Mouse (Mus musculus) limb, embryonic 15.5 days (tissue): Measurements from ENCODE around the gene 2410137M14Rik. TPM values are rescaled to one million over a fixed set of nuclear protein-coding genes. Genes with fewer than 3 reads are reported as not detected.
A peak's percentile ranks its signal among the peaks of the same experiment; 100 is the strongest.
"Not testable (repeated sequence)": the region's sequence is repeated elsewhere in the genome, so short reads cannot be mapped to it uniquely, and the experiment has no call there.

Experiments used
- ATAC-seq: fragments of 200-750 bp; cut with Nextera tagmentation; 2 replicates; pipeline ENCODE4 v1.8.0; 2017; ENCODE audit warnings: low read depth, moderate TSS enrichment; ENCODE audit not compliant: insufficient number of reproducible peaks, low FRiP score, low TSS enrichment
- H3K27ac ChIP-seq: fragments of 300-500 bp; sonication (generic); 2 replicates; pipeline ENCODE4 v1.5.1; 2015; ENCODE audit warnings: moderate library complexity, mild to moderate bottlenecking, inconsistent platforms
- H3K27me3 ChIP-seq: fragments of 300-500 bp; sonication (generic); 2 replicates; pipeline ENCODE4 v1.6.1; 2015; ENCODE audit warnings: inconsistent platforms
- H3K36me3 ChIP-seq: fragments of 300-500 bp; sonication (generic); 2 replicates; pipeline ENCODE4 v1.6.1; 2015; ENCODE audit warnings: inconsistent platforms
- H3K4me1 ChIP-seq: fragments of 300-500 bp; sonication (generic); 2 replicates; pipeline ENCODE4 v1.6.1; 2015; ENCODE audit warnings: inconsistent platforms
- H3K4me2 ChIP-seq: fragments of 300-500 bp; sonication (generic); 2 replicates; pipeline ENCODE4 v1.6.1; 2015; ENCODE audit warnings: mild to moderate bottlenecking, inconsistent platforms
- H3K4me3 ChIP-seq: fragments of 300-500 bp; sonication (generic); 2 replicates; pipeline ENCODE4 v1.5.1; 2015; ENCODE audit warnings: mild to moderate bottlenecking, inconsistent platforms
- H3K9ac ChIP-seq: fragments of 300-500 bp; sonication (generic); 2 replicates; pipeline ENCODE4 v1.6.1; 2015; ENCODE audit warnings: inconsistent platforms
- H3K9me3 ChIP-seq: fragments of 300-500 bp; sonication (generic); 2 replicates; pipeline ENCODE4 v1.6.1; 2016; ENCODE audit warnings: inconsistent platforms
- WGBS: fragments of 180-500 bp; shearing (Covaris S2); methylation state at CpG from one replicate; pipeline ENCODE4 v1.1.7; 2015; 5-methylcytosine and 5-hydroxymethylcytosine counted together
- polyA plus RNA-seq: library from polyadenylated mRNA; unstranded; fragments of >200 nt; fragmentation: Nextera tagmentation; extraction: Ambion mirVana; gene quantifications from 2 replicates; pipeline ENCODE4 v1.2.1, GENCODE M21; 2015

Gene 2410137M14Rik
- 0.18 and 0.21 TPM in 2 replicates for polyA plus RNA-seq

DNA sequence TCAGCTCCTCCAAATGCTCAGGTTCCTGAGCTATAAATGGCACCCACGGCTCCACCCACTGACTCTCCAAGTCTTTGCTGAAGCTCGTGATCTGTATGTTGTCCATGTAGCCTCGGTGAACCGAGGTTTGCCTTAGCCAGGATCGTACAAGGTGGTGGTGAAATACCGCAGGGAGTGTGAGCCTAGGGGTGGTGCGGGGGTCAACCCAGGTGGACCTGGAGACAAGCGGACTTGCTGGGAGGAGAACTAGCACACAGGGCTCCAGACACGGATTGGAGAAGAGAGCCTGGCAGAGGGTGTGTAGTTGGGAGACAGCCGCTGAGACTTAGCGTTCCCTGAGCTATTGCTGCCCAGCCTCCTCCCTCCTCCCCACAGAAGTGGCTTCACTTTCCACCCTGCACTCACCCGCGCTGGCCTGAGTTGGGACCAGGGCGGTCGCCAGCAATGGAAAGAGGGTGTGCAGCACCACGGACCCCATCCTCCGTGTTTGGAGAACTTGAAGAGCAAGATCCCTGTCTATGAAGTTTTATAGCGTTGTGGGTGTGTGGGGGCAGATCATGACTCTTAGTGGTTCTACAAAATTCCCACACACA lies at the start of gene 2410137M14Rik:
TSS of gene 2410137M14Rik (minus strand) at position 17 of the 593 bp plus-strand sequence.
- H3K27me3 ChIP-seq: 0 out of 2 replicates have a peak, but pooled peaks cover under 1% of the 10 kb centered on the region
- no peak within 1 kb of the TSS for H3K9ac ChIP-seq
- WGBS: 8% methylated on average over 18 of the region's 18 CpGs
- 0 out of 2 replicates have a peak within 1 kb of the TSS, but pooled peaks have one; percentile 4 for H3K4me3 ChIP-seq
- H3K27ac ChIP-seq: no peak within 1 kb of the TSS
- ATAC-seq: no peak
- H3K36me3 ChIP-seq: no peaks in the 10 kb centered on the region
- H3K4me2 ChIP-seq: peak within 1 kb of the TSS; percentile 34
- H3K9me3 ChIP-seq: no peaks in the 10 kb centered on the region
- H3K4me1 ChIP-seq: 0 out of 2 replicates have a peak, but pooled peaks cover 5% of the 10 kb centered on the region

GRCm38 (mm10) chr17:37029162-37029561 lies 48.1 kb upstream of the 2410137M14Rik start:
- no peaks in the 10 kb centered on the region for H3K27me3 ChIP-seq
- no peaks in the 10 kb centered on the region for H3K36me3 ChIP-seq
- 57% methylated on average over 7 of the region's 8 CpGs for WGBS
- no peak for ATAC-seq
- H3K4me3 ChIP-seq: peak overlapping the region; percentile 54
- H3K4me2 ChIP-seq: peak overlapping the region; percentile 47
- no peaks in the 10 kb centered on the region for H3K9me3 ChIP-seq
- peak overlapping the region; percentile 94 for H3K27ac ChIP-seq
- H3K4me1 ChIP-seq: no peaks in the 10 kb centered on the region
- H3K9ac ChIP-seq: peak overlapping the region; percentile 39; the same call in 1 of the 2 replicates

DNA sequence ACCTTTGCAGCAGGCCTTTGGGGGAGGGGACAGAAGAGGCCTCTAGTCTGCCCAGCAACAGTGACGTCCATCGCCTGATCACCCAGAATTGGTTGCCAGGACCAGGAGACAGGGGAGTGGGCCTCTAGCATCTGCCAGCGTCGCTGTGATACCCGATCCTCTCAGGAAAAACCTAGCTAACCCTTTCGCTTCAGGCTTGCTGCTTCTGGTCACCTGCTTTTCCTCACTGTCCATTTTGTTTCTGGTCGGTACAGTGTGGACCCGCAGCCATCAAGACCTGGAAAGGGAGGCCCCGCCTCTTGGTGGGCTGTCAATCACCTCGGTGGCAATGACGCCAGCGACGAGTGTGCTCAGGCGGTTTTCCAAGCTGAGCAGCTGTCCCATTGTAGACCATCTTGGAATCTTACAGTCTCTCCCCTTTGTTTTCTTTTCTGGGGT lies 47.7 kb upstream of the 2410137M14Rik start:
- peak; percentile 98 for ATAC-seq
- Histone ChIP-seq H3K9ac (peak overlapping the region; percentile 39), H3K9me3 (no peaks in the 10 kb centered on the region), H3K27me3 (no peaks in the 10 kb centered on the region), H3K4me2 (peak overlapping the region; percentile 47), H3K27ac (peak overlapping the region; percentile 94), H3K4me3 (peak overlapping the region; percentile 54), H3K36me3 (no peaks in the 10 kb centered on the region), H3K4me1 (no peaks in the 10 kb centered on the region)
- under 1% methylated on average over 14 of the region's 14 CpGs for WGBS

DNA sequence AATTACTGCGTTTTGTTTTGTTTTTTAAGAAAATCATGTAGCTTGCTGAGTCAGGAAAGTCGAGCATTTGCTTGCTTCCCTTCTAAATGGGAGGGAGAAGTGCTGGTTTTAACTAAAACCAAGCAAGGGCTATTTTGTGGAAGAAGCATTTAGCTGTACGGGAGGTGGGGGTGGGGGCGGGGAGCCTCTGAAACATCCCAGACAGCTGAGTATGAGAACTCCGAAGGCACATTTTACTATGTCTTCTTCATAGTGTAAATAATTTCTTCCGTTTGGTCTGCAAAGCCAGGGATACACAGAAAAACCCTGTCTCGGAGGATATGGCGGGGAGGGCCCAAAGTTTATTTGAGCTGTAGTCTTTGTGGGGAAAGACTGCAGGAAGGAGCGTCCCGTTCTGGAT lies 47.2 kb upstream of the 2410137M14Rik start:
- peak overlapping the region; percentile 94 for H3K27ac ChIP-seq
- H3K36me3 ChIP-seq: no peaks in the 10 kb centered on the region
- H3K27me3 ChIP-seq: no peaks in the 10 kb centered on the region
- H3K9ac ChIP-seq: no peak overlapping the region
- no peaks in the 10 kb centered on the region for H3K4me1 ChIP-seq
- no peaks in the 10 kb centered on the region for H3K9me3 ChIP-seq
- no peak for ATAC-seq
- H3K4me2 ChIP-seq: peak overlapping the region; percentile 47
- 3% methylated on average over 10 of the region's 10 CpGs for WGBS
- peak overlapping the region; percentile 54 for H3K4me3 ChIP-seq

GRCm38 (mm10) chr17:37027486-37027885 lies 46.4 kb upstream of the 2410137M14Rik start:
- 97% methylated on average over 4 of the region's 4 CpGs for WGBS
- Histone ChIP-seq H3K4me2 (no peak overlapping the region), H3K4me1 (no peaks in the 10 kb centered on the region), H3K27me3 (no peaks in the 10 kb centered on the region), H3K9ac (no peak overlapping the region), H3K9me3 (no peaks in the 10 kb centered on the region), H3K27ac (peak overlapping the region; percentile 94; the same call in 1 of the 2 replicates), H3K4me3 (no peak overlapping the region), H3K36me3 (no peaks in the 10 kb centered on the region)
- no peak for ATAC-seq

DNA sequence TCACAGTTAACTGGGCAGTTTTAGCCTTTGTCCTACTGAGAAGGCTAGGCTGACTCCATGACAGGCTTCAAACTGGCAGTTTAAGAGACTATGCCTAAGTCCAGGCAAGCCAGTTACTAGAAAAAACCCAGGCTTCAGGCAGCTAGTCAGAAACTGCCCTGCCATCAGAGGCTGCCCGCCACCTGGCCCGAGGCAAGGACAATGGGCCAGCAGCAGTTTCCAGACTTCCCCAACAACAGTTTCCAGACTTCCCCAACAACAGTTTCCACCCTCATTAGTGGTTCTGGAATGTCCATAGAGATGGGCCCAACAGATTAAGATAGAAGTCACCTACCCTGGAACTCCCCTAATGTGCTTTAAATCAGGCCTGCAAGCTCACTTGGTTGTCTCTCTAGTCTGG lies 45.4 kb upstream of the 2410137M14Rik start:
- H3K4me2 ChIP-seq: no peak overlapping the region
- no peak overlapping the region for H3K27ac ChIP-seq
- H3K4me3 ChIP-seq: no peak overlapping the region
- no peak for ATAC-seq
- no peaks in the 10 kb centered on the region for H3K9me3 ChIP-seq
- no peak overlapping the region for H3K9ac ChIP-seq
- no peaks in the 10 kb centered on the region for H3K36me3 ChIP-seq
- 85% methylated on average over 2 of the region's 2 CpGs for WGBS
- H3K27me3 ChIP-seq: no peaks in the 10 kb centered on the region
- no peaks in the 10 kb centered on the region for H3K4me1 ChIP-seq

DNA sequence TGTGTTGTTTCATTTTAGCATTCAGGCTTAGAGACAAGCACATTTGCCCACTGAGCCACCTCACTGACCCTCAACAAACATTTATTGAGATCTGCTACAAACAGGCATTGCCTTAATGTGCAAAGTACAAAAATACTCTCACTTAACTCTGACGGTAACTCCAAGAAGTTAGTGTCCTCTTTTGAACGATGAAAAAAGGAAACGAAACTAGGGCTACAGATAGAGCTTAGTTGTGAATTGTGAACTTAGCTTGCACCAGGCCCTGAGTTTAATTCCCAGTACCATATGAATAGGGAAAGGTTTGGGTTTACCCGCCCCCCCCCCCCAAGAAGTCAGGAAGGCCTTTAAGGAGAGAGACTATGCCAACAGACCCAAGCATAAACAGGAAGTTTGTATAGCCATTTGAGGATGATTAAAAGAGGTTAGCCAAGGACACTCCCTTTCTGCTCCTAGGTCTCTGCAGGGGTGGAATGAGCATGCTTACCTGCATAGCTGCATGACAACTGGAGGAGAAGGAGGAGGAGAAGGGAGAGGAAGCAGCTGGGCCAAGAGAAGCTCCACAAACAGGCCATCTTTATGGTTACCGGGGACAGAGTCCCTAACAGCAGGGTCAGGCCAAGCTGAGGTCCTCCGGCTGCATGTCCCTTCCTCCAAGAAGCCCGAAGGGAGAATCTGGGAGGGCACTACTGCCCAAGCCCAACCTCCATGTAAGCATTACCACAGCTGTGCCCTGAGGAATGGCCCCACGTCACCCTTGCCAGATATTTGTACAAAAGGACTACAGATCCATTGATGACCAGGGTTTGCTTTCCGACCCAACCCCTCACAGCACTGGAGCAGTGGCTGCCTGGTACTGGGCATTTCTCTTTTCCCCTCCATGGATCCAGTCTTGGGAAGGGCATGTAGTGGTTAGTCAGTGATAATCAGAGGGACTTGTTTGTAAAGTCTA lies 41.9 kb upstream of the 2410137M14Rik start, which contains the start of gene Mog:
TSS of gene Mog (minus strand) at position 771 of the 949 bp plus-strand sequence.
- 72% methylated on average over 9 of the region's 9 CpGs for WGBS
- no peaks in the 10 kb centered on the region for H3K27me3 ChIP-seq
- H3K4me2 ChIP-seq: no peak within 1 kb of the TSS
- no peaks in the 10 kb centered on the region for H3K9me3 ChIP-seq
- H3K9ac ChIP-seq: no peak within 1 kb of the TSS
- no peak for ATAC-seq
- H3K27ac ChIP-seq: no peak within 1 kb of the TSS
- no peak within 1 kb of the TSS for H3K4me3 ChIP-seq
- no peaks in the 10 kb centered on the region for H3K36me3 ChIP-seq
- no peaks in the 10 kb centered on the region for H3K4me1 ChIP-seq

- ATAC-seq, H3K9ac ChIP-seq, H3K4me3 ChIP-seq, H3K27me3 ChIP-seq, H3K9me3 ChIP-seq, H3K36me3 ChIP-seq, H3K4me2 ChIP-seq, H3K4me1 ChIP-seq, H3K27ac ChIP-seq: not testable (repeated sequence)
- WGBS: 85% methylated on average over 5 of the region's 5 CpGs
Measured at GRCm38 (mm10) chr17:37019242-37019641, 38.2 kb upstream of the 2410137M14Rik start.

DNA sequence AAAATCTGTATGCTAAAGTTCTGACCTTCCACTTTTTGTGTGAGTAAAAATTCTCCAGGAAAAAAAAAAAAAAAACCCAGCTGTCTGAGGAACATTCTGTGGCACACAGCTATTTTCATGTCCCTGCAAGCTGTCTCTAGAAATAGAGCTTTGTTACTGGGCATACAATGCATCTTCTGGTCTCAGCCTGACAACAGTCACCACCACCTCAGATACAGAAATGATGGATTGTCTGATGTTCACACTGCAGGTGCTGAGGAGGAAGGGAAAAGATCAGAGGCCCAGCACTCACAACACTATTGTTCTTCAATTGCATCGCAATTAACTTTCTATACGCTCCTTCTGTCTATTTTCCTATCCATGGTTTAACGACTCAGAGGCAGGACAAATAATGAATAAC lies 37.3 kb upstream of the 2410137M14Rik start:
- Histone ChIP-seq H3K4me3 (no peak overlapping the region), H3K9me3 (no peaks in the 10 kb centered on the region), H3K27ac (no peak overlapping the region), H3K4me2 (no peak overlapping the region), H3K36me3 (no peaks in the 10 kb centered on the region), H3K9ac (no peak overlapping the region), H3K4me1 (no peaks in the 10 kb centered on the region), H3K27me3 (no peaks in the 10 kb centered on the region)
- no peak for ATAC-seq
- WGBS: 85% methylated on average over 3 of the region's 3 CpGs

- no peak overlapping the region for H3K27ac ChIP-seq
- peaks cover under 1% of the 10 kb centered on the region; the same call in 1 of the 2 replicates for H3K36me3 ChIP-seq
- no peaks in the 10 kb centered on the region for H3K27me3 ChIP-seq
- no peak overlapping the region for H3K4me2 ChIP-seq
- no peaks in the 10 kb centered on the region for H3K9me3 ChIP-seq
- H3K4me1 ChIP-seq: no peaks in the 10 kb centered on the region
- H3K4me3 ChIP-seq: no peak overlapping the region
- H3K9ac ChIP-seq: no peak overlapping the region
- ATAC-seq: no peak
Measured at GRCm38 (mm10) chr17:37016333-37016732, 35.3 kb upstream of the 2410137M14Rik start.

GRCm38 (mm10) chr17:37012141-37012540 lies 31.1 kb upstream of the 2410137M14Rik start:
- no peak for ATAC-seq
- Histone ChIP-seq H3K27me3 (no peaks in the 10 kb centered on the region), H3K36me3 (peaks cover 39% of the 10 kb centered on the region), H3K9ac (no peak overlapping the region), H3K4me2 (no peak overlapping the region), H3K9me3 (no peaks in the 10 kb centered on the region), H3K27ac (no peak overlapping the region), H3K4me3 (no peak overlapping the region), H3K4me1 (no peaks in the 10 kb centered on the region)
- 75% methylated on average over 5 of the region's 5 CpGs for WGBS

GRCm38 (mm10) chr17:37011719-37012118 lies 30.7 kb upstream of the 2410137M14Rik start:
- no peaks in the 10 kb centered on the region for H3K27me3 ChIP-seq
- 83% methylated on average over 3 of the region's 3 CpGs for WGBS

More at GRCm38 (mm10) chr17:37011719-37012118, 30.7 kb upstream of the 2410137M14Rik start:
- Histone ChIP-seq H3K4me1 (no peaks in the 10 kb centered on the region), H3K4me2 (no peak overlapping the region), H3K9me3 (no peaks in the 10 kb centered on the region), H3K27ac (no peak overlapping the region), H3K9ac (no peak overlapping the region), H3K4me3 (no peak overlapping the region), H3K36me3 (peaks cover 43% of the 10 kb centered on the region)
- ATAC-seq: no peak
